Mouse (Mus musculus): Measurements from ENCODE around the gene Chac2. TPM values are rescaled to one million over a fixed set of nuclear protein-coding genes. Genes with fewer than 3 reads are reported as not detected.
"Not testable (repeated sequence)": the region's sequence is repeated elsewhere in the genome, so short reads cannot be mapped to it uniquely, and the experiment has no call there.

The Chac2 gene
- polyA plus RNA-seq (2012; rRNA removed) = 11.6 and 12.0 TPM in 2 replicates

DNA sequence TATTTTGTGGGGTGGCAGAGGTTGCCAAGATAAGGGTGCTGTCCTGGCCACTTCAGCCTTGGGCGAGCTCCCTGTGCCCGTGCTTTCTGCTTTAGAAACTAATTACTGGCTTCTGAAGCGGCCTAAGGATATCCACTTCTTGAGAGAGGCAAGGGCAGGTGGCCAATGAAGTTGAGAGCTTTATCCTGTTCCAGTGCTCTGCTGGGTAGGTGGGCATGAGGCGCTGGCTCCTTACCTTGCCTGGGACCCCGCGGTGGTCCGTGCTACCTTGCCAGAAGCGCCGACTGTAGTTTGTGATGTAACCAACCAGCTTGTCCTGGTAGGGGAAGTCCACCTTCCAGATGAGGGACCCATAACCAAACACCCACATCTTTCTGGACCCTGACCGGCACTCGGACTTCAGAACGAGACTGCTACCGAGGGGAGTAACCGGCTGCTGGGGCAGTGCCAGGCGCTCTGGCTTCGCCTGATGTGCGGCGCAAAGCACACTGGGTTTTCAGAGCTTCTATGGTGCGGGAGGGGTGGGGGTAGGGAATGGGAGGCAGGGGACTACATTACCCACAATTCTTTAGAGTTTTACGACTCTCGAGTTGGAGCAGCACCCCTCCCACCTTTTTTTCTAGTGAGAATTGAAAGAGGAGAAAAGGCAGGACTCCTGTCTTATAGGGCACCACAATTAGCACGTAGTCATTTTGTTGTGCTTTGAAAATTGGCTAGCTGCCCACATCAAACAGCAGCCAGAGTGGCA, at the start of gene Chac2:
Gene Chac2 (minus strand): TSS at position 474 of the 748 bp plus-strand sequence.
- DNase-seq (ENCODE audit: extremely low spot score in 1 of 2, low spot score in 1 of 2) = peak; percentile 73 to 89

DNA sequence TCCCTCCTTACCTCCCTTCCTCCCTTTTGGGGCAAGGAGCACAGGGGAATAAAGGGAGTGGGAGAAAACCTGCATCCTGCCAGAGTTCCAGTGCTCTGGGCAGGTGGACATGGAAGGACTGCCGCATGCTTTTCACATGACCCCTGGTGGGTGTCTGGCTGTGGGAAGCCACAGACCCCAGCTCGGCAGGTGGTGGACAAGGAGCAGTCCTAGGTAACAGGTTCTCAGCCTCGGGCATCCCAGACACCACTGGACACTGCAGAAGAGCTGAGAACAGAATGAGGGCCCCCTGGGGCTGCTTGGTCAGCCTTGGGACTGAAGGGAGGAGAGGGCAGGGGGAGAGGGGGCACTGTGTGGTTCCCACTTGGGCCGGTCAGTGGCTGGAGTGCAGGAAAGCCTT, 48.8 kb upstream of the Chac2 start:
- no peak for DNase-seq (ENCODE audit: extremely low spot score in 1 of 2, low spot score in 1 of 2)

DNA sequence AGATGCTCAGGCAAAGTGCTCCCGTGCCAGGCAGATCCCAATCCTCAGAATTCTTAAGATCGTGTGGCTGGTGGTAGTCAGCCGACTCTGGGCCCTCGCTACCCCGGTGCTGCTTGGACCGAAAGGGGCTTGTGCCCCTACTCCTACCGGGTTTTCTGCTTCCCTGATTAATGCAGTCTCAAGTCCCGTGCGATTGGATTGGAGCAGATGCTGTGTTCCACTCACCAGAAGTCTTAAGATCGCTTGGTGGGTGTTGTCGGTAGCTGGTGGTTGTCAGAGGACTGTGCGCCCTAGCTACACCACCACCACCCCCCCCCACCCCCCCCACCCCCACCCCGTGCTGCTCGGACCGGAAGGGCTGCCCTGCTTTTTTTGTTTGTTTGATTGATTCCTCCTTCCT, 31.3 kb upstream of the Chac2 start:
- not testable (repeated sequence) for DNase-seq (ENCODE audit: extremely low spot score in 1 of 2, low spot score in 1 of 2)

DNA sequence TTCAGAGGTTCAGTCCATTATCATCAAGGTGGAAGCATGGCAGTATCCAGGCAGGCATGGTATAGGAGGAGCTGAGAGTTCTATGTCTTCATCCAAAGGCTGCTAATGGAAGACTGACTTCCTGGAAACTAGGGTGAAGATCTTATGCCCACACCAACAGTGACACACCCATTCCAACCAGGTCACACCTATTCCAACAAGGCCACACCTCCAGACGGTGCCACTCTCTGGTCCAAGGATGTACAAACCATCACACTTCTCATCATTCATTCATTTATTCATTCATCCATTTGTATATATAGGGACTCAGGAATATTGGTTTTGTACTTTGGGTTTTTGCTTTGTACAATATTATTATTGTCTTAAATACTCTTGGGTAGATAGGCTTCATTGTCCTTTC, 23.5 kb upstream of the Chac2 start:
- DNase-seq (ENCODE audit: extremely low spot score in 1 of 2, low spot score in 1 of 2) = not testable (repeated sequence)

DNA sequence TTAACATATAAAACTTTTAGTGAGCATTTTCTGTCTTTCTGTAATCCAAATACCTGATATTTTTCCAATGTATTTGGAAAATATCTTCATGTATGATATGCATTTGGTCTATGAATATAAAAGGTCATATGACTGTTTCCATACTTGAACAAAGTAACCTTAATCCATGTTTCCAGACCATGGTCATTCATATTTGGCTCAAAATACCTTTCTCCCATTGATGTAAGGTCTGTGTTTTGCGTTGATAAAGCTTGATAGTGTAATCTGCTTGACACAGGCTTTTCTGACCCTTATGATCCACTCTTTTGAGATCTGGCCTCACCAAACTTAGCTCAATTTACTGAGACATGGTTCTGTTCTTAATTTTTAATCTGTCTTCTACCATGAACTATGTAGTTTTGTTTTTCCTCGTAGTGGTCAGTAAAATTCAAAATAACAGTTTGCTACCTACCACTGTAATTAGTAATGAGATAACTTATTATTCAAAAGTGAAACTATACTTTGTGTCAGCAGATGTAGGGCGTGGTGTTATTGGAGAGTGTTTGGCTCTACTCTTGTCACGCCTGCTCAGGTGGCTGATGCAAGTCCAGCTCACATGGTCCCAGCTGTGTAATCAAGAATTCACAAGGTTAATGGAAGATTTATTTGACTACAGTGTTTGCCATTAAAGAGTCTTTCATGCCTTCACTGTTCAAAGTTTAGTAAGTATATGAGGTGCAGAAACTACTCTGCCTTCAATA, 15.2 kb upstream of the Chac2 start:
- DNase-seq (ENCODE audit: extremely low spot score in 1 of 2, low spot score in 1 of 2) = no peak

DNA sequence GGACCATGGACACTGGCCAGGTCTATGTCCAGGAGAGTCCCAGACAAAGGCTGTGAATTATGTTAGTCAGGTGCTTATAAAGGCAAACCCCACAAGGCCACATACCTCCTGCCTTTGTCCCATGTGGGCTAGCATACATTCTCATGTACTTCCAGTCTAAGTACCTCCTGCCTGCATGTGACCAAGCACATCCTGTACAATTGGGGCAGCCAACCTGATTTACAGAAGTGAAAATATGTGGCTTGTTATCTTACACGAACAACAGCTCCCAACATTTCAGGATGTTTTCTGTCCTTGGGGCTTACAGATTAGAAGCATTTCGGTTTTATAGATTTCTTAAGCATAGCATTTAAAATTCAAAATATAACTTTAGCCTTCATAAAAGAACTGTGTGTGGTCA, 13.9 kb upstream of the Chac2 start:
- no peak for DNase-seq (ENCODE audit: extremely low spot score in 1 of 2, low spot score in 1 of 2)

DNA sequence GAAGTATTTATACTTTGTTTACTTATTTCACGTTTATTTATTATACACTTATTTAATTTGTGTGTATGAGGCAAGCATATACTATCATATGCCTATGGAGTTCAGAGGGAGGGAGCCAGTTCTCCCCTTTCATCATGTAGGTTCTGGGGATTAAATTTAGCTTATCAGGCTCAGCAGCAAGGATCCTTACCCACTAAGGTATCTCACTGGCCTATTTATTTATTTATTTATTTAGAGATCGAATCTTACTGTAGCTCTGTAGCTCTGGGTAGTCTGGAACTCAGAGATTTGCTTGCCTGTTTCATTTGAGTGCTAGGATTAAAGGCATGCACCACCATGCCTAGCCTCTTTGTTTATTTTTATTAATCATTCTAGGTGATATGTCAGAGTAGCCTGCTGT, 12.6 kb upstream of the Chac2 start:
- no peak for DNase-seq (ENCODE audit: extremely low spot score in 1 of 2, low spot score in 1 of 2)

DNA sequence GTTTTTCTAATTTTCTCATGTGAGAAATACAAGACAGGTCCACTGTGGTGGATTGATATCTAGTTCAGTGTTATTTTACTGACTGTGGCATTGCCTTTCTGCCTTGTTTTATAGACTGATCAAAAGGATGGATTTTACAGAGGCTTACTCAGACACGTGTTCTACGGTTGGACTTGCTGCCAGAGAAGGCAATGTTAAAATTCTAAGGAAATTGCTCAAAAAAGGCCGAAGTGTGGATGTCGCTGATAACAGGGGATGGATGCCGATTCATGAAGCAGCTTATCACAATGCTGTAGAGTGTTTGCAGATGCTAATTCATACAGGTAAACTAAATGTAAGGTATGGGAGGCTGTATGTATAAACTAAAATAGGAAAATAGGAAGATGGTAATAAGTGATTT, 12.0 kb upstream of the Chac2 start:
- DNase-seq (ENCODE audit: extremely low spot score in 1 of 2, low spot score in 1 of 2) = no peak

DNA sequence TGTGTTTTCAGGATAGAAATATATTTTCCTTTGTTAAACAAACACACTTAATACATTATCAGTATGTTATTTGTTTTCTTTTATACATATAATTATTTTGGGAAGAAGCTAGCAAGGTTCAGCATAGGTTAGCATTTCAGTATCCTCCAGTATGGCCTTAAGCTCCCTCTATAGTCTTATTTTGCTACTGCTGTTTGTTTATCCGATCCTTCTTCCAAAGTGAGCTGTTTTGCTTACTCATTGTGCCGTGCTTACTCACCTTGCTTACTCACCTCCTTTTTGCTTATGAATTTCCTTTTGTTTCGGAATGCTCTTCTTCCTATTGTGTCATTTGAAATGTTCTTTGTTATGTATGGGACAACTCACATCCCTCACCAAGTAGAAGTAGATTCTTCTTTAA, 10.5 kb upstream of the Chac2 start:
- DNase-seq (ENCODE audit: extremely low spot score in 1 of 2, low spot score in 1 of 2) = no peak

DNA sequence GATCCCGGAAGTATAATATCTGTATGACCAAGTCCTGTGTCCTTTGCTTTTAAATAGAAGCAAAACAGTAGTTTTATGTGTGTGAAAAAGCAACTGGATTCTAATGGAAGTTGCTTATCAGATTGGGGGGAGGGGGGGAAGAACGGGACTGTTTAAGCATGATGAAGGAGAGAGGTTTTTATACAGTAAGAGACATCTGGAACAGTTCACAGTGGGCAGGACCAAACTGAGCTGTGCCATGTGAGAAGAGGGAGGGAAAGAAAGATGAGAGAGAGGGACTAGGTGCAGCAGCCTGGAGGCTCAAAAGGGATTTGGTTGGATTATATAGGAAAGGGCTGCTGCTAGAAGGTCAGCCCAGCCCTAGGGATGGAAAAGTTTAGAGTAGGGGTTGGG, 471 bp upstream of the Chac2 start:
- no peak for DNase-seq (ENCODE audit: extremely low spot score in 1 of 2, low spot score in 1 of 2)

DNA sequence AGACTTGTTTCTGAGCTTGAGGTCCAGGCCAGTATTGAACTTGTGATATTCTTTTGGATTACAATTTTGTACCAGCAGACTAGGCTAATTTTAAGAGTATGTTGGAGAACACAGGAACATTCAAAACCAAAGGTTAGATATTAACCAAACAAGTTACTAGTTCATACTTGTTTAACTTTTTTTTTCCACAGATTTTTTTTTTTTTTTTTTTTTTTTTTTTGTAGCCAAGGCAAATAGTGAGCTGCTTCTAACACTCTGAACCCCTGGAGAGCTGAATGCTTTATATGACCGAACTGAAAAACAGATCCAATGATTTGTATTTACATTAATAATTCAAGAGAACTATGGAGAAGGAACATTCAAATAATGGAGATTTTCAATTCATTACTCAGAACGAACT, 913 bp downstream of the Chac2 start:
- no peak for DNase-seq (ENCODE audit: extremely low spot score in 1 of 2, low spot score in 1 of 2)

DNA sequence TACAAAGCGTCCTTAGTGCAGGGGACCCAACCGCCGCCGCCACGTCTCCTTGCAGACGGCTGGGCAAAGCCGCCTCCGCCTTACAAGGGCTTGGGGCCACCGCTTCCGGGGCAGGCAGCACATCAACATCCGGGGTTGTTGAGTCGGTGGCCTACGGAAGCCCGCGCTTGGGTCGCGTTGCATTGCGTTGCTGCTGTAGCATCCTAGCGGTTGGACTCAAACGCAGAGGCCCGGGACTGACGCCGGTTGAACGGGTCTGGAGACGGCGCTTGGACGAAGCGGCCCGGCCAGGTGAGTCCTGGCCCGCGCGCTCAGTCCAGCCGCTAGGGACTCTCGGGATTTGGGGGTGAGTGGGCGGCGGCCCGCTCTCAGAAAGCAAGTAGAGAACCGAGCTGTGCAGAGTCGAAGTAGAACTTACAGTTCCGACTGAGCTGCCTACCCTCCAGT, 31.8 kb downstream of the Chac2 start, which contains the start of gene Erlec1:
Gene Erlec1 (minus strand): TSS at position 57 of the 447 bp plus-strand sequence.
- peak; percentile 81 to 93 for DNase-seq (ENCODE audit: extremely low spot score in 1 of 2, low spot score in 1 of 2)

DNA sequence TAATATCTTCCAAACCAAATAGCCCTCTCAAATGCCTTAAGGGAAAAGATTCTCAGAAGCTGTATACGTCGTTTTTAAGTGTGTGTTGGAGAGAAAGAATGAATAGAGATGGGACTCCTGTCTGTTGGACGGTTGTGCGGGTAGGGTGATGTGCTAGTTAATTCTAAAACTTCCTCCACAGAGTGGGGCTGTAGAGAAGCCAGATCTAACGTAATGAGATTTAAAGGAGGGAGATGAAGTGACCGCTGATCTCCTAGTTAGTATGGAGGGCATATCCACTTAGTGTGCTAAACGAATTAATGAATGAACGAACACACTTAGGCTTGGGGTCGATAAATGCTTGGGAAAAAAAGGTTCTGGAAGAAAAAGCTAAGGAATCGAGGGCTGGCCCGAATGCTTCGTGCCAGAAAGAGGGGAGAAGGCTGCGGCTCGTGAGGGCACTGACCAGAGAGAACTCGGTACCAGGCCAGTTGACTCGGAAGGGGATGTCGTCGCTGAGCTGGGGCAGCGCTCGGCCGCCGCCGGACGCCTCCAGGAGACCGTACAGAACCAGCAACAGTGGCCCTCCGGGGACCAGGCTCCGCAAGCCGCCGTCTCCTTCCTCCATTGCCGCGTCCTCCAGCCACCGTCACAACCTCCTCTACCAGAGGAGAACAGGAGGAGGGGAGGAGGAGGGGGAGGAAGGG, 32.5 kb downstream of the Chac2 start:
- DNase-seq (ENCODE audit: extremely low spot score in 1 of 2, low spot score in 1 of 2) = peak in 1 of 2 experiments; percentile 40

DNA sequence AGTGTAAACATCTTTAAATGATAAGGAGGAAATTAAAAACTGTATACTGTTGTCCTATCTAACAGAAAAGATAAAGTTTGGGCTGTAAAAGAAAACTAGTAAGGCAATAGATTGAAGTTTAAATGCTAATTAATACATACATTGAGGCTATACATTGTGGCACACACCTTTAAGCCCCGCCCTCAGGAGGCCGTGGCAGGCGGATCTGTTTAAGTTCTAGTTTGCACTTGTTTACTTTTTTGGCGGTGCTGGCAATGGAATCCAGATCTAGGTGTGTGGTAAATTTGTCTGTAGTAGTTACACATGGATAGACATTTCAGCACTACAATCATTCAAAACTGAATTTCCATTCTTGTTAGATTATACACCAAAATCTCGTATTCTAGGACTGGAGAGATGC, 33.3 kb downstream of the Chac2 start:
- DNase-seq (ENCODE audit: extremely low spot score in 1 of 2, low spot score in 1 of 2) = no peak

DNA sequence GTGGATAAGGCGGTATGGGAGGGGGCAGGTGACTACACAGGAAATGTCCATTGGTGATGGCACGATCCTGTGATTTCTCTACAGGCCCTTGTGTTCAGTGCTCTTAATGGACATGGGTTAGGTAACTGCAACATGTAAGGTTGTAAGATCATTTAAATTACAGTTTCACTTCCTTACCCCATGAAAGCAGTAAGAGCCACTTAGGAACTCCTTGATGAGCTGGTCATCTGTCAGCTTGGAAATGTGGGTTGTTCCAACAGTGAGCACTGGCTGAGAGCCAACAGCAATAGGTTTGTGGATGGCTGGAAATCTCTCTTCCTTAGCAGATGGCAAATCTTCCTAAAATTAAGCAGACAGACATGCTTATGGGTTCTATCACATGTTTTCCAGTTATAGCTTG, 42.6 kb downstream of the Chac2 start:
- DNase-seq (ENCODE audit: extremely low spot score in 1 of 2, low spot score in 1 of 2) = no peak

DNA sequence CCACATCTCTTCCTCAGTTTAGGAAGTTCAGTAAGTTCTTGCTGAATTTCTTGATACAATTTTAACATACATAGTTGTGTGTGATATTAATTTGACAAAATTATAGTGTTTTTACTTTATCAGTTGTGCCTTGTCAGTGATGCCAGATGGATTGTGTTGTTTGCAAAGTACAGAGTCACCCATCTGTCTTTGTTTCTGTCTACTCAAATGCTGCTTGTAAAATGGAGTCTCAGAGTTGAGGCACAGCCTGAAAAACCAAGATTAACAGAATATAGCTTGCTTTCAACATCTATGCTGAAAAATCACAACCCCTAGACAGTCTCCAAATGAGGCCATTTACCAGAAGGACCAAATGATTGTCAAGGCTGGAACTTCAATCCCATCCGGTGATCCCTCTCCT, 57.7 kb downstream of the Chac2 start:
- DNase-seq (ENCODE audit: extremely low spot score in 1 of 2, low spot score in 1 of 2) = no peak

DNA sequence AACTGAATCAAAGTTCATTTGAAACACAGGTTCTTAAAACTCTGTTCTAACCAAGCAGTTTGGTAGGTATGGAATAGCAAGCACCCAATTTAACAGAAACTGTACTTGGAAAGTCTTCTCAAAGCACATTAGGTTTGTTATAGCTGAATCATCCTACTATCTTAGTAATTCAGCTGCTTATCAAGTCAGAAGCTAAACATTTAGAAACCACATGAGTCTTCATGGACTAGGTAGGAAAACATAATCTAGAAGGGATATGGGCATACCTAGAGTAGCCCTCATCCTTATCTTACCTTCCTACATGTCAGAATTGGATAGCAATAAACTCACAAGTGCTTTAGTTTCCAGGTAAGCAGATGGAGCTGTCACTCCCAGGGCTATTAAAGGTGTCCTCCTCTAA, 58.1 kb downstream of the Chac2 start:
- DNase-seq (ENCODE audit: extremely low spot score in 1 of 2, low spot score in 1 of 2) = no peak
